Mouse (Mus musculus): ENCODE results near the gene Gramd1c.

Gene Gramd1c

GRCm38 (mm10) chr16:43954913-43955312 is 108.2 kb downstream of the Gramd1c start:
- DNase-seq (ENCODE audit: low spot score) = no peak

- no peak for DNase-seq (ENCODE audit: low spot score)
These were observed 111.6 kb downstream of the Gramd1c start for GRCm38 (mm10) chr16:43951591-43951990.

- DNase-seq (ENCODE audit: low spot score) = no peak
These were observed 117.3 kb downstream of the Gramd1c start for GRCm38 (mm10) chr16:43945869-43946268.

- DNase-seq (ENCODE audit: low spot score) = no peak
These were observed 117.8 kb downstream of the Gramd1c start for GRCm38 (mm10) chr16:43945351-43945750.

GRCm38 (mm10) chr16:43940846-43941245 is 122.3 kb downstream of the Gramd1c start:
- no peak for DNase-seq (ENCODE audit: low spot score)

- DNase-seq (ENCODE audit: low spot score) = no peak
These were observed 127.3 kb downstream of the Gramd1c start for GRCm38 (mm10) chr16:43935892-43936291.

- DNase-seq (ENCODE audit: low spot score) = no peak
These were observed 127.8 kb downstream of the Gramd1c start for GRCm38 (mm10) chr16:43935367-43935766.

GRCm38 (mm10) chr16:43934856-43935255 is 128.3 kb downstream of the Gramd1c start:
- no peak for DNase-seq (ENCODE audit: low spot score)

GRCm38 (mm10) chr16:43933041-43933440 is 130.1 kb downstream of the Gramd1c start:
- DNase-seq (ENCODE audit: low spot score) = no peak

- no peak for DNase-seq (ENCODE audit: low spot score)
These were observed 130.8 kb downstream of the Gramd1c start for GRCm38 (mm10) chr16:43932319-43932718.

GRCm38 (mm10) chr16:43931502-43931901 is 131.6 kb downstream of the Gramd1c start:
- DNase-seq (ENCODE audit: low spot score) = no peak

- no peak for DNase-seq (ENCODE audit: low spot score)
These were observed 132.6 kb downstream of the Gramd1c start for GRCm38 (mm10) chr16:43930577-43930976.

All from ovary, postnatal 14 days (tissue).